Mouse (Mus musculus): ENCODE measurements at regions not wholly inside any gene's neighbourhood (a gene's known extent, or its start where the extent isn't known, plus 50 kb on each side); places are given as distances from the start of the nearest gene placed in this dataset.

- no peak for DNase-seq (ENCODE audit: low read depth, low spot score)
- H3K4me3 ChIP-seq (ENCODE audit: insufficient read depth in 1 of 2, low read depth in 1 of 2, low read length in 2 of 2, poor library complexity in 1 of 2, severe bottlenecking in 1 of 2), result no peak overlapping the region
- in situ Hi-C loops (cut with MboI; ENCODE audit: low sequenced_read_pairs in 2 of 2, unreplicated experiment in 2 of 2), result no loop called here
These were observed 169.0 kb upstream of the L3mbtl3 start for GRCm38 (mm10) chr10:26544796-26545195.

GRCm38 (mm10) chr10:26556246-26556645 is 180.5 kb upstream of the L3mbtl3 start:
- H3K27ac ChIP-seq (ENCODE audit: insufficient read depth, low read depth, low read length, poor library complexity, severe bottlenecking), result no peak overlapping the region
- DNase-seq (ENCODE audit: low read depth, low spot score), result no peak
- no peak overlapping the region for H3K9ac ChIP-seq (ENCODE audit: insufficient read depth, low read depth, low read length, poor library complexity, severe bottlenecking)
- no peaks in the 10 kb centered on the region for H3K36me3 ChIP-seq (ENCODE audit: control insufficient read depth, insufficient read depth, low read length, poor library complexity, severe bottlenecking)
- TF ChIP-seq MAFK (IDR thresholded peaks at IDR 0.05; ENCODE audit: insufficient read depth, low read depth, low read length) (no peak), CHD2 (IDR thresholded peaks at IDR 0.05; ENCODE audit: low read depth, low read length) (no peak), HCFC1 (IDR thresholded peaks at IDR 0.05; ENCODE audit: borderline replicate concordance, insufficient read depth, low read length) (no peak), ZC3H11A (IDR thresholded peaks at IDR 0.05; ENCODE audit: borderline replicate concordance, low read depth, low read length) (no peak), ZNF384 (IDR thresholded peaks at IDR 0.05; ENCODE audit: low read depth, low read length) (no peak)
- no peaks in the 10 kb centered on the region for H3K9me3 ChIP-seq (ENCODE audit: control insufficient read depth, insufficient read depth, low read depth, low read length)
- no peaks in the 10 kb centered on the region for H3K4me1 ChIP-seq (ENCODE audit: control insufficient read depth in 2 of 2, insufficient read depth in 2 of 2, low read length in 2 of 2, poor library complexity in 1 of 2)
- no peak overlapping the region for H3K4me3 ChIP-seq (ENCODE audit: insufficient read depth in 1 of 2, low read depth in 1 of 2, low read length in 2 of 2, poor library complexity in 1 of 2, severe bottlenecking in 1 of 2)
- in situ Hi-C loops (cut with MboI; ENCODE audit: low sequenced_read_pairs in 2 of 2, unreplicated experiment in 2 of 2), result no loop called here

More at GRCm38 (mm10) chr10:26544796-26545195, 169.0 kb upstream of the L3mbtl3 start:
- Histone ChIP-seq H3K9me3 (ENCODE audit: control insufficient read depth, insufficient read depth, low read depth, low read length) (no peaks in the 10 kb centered on the region), H3K36me3 (ENCODE audit: control insufficient read depth, insufficient read depth, low read length, poor library complexity, severe bottlenecking) (no peaks in the 10 kb centered on the region), H3K4me1 (ENCODE audit: control insufficient read depth in 2 of 2, insufficient read depth in 2 of 2, low read length in 2 of 2, poor library complexity in 1 of 2) (no peaks in the 10 kb centered on the region), H3K27ac (ENCODE audit: insufficient read depth, low read depth, low read length, poor library complexity, severe bottlenecking) (no peak overlapping the region), H3K9ac (ENCODE audit: insufficient read depth, low read depth, low read length, poor library complexity, severe bottlenecking) (no peak overlapping the region)
- TF ChIP-seq ZC3H11A (IDR thresholded peaks at IDR 0.05; ENCODE audit: borderline replicate concordance, low read depth, low read length) (no peak), MAFK (IDR thresholded peaks at IDR 0.05; ENCODE audit: insufficient read depth, low read depth, low read length) (no peak)

- in situ Hi-C loops (cut with MboI; ENCODE audit: low sequenced_read_pairs in 2 of 2, unreplicated experiment in 2 of 2), result no loop called here
- no peak for TF ChIP-seq MAFK (IDR thresholded peaks at IDR 0.05; ENCODE audit: insufficient read depth, low read depth, low read length)
- TF ChIP-seq CHD2 (IDR thresholded peaks at IDR 0.05; ENCODE audit: low read depth, low read length), result no peak
- TF ChIP-seq ZC3H11A (IDR thresholded peaks at IDR 0.05; ENCODE audit: borderline replicate concordance, low read depth, low read length), result no peak
- H3K9ac ChIP-seq (ENCODE audit: insufficient read depth, low read depth, low read length, poor library complexity, severe bottlenecking), result no peak overlapping the region
- no peak overlapping the region for H3K4me3 ChIP-seq (ENCODE audit: insufficient read depth in 1 of 2, low read depth in 1 of 2, low read length in 2 of 2, poor library complexity in 1 of 2, severe bottlenecking in 1 of 2)
- no peaks in the 10 kb centered on the region for H3K9me3 ChIP-seq (ENCODE audit: control insufficient read depth, insufficient read depth, low read depth, low read length)
- no peaks in the 10 kb centered on the region for H3K4me1 ChIP-seq (ENCODE audit: control insufficient read depth in 2 of 2, insufficient read depth in 2 of 2, low read length in 2 of 2, poor library complexity in 1 of 2)
- H3K27ac ChIP-seq (ENCODE audit: insufficient read depth, low read depth, low read length, poor library complexity, severe bottlenecking), result no peak overlapping the region
- no peaks in the 10 kb centered on the region for H3K36me3 ChIP-seq (ENCODE audit: control insufficient read depth, insufficient read depth, low read length, poor library complexity, severe bottlenecking)
- no peak for DNase-seq (ENCODE audit: low read depth, low spot score)
These were observed 182.3 kb upstream of the L3mbtl3 start for GRCm38 (mm10) chr10:26558118-26558517.

- in situ Hi-C loops (cut with MboI; ENCODE audit: low sequenced_read_pairs in 2 of 2, unreplicated experiment in 2 of 2), result no loop called here
- no peak for TF ChIP-seq HCFC1 (IDR thresholded peaks at IDR 0.05; ENCODE audit: borderline replicate concordance, insufficient read depth, low read length)
- no peak for TF ChIP-seq CHD2 (IDR thresholded peaks at IDR 0.05; ENCODE audit: low read depth, low read length)
- no peak for TF ChIP-seq ZC3H11A (IDR thresholded peaks at IDR 0.05; ENCODE audit: borderline replicate concordance, low read depth, low read length)
- no peak for TF ChIP-seq ZNF384 (IDR thresholded peaks at IDR 0.05; ENCODE audit: low read depth, low read length)
- no peak for DNase-seq (ENCODE audit: low read depth, low spot score)
- Histone ChIP-seq H3K36me3 (ENCODE audit: control insufficient read depth, insufficient read depth, low read length, poor library complexity, severe bottlenecking) (no peaks in the 10 kb centered on the region), H3K4me3 (ENCODE audit: insufficient read depth in 1 of 2, low read depth in 1 of 2, low read length in 2 of 2, poor library complexity in 1 of 2, severe bottlenecking in 1 of 2) (no peak overlapping the region), H3K9ac (ENCODE audit: insufficient read depth, low read depth, low read length, poor library complexity, severe bottlenecking) (no peak overlapping the region), H3K9me3 (ENCODE audit: control insufficient read depth, insufficient read depth, low read depth, low read length) (no peaks in the 10 kb centered on the region), H3K4me1 (ENCODE audit: control insufficient read depth in 2 of 2, insufficient read depth in 2 of 2, low read length in 2 of 2, poor library complexity in 1 of 2) (no peaks in the 10 kb centered on the region), H3K27ac (ENCODE audit: insufficient read depth, low read depth, low read length, poor library complexity, severe bottlenecking) (no peak overlapping the region)
These were observed 183.6 kb upstream of the L3mbtl3 start for GRCm38 (mm10) chr10:26559323-26559722.

- Histone ChIP-seq H3K36me3 (ENCODE audit: control insufficient read depth, insufficient read depth, low read length, poor library complexity, severe bottlenecking) (no peaks in the 10 kb centered on the region), H3K9me3 (ENCODE audit: control insufficient read depth, insufficient read depth, low read depth, low read length) (no peaks in the 10 kb centered on the region), H3K9ac (ENCODE audit: insufficient read depth, low read depth, low read length, poor library complexity, severe bottlenecking) (no peak overlapping the region), H3K4me3 (ENCODE audit: insufficient read depth in 1 of 2, low read depth in 1 of 2, low read length in 2 of 2, poor library complexity in 1 of 2, severe bottlenecking in 1 of 2) (no peak overlapping the region), H3K27ac (ENCODE audit: insufficient read depth, low read depth, low read length, poor library complexity, severe bottlenecking) (no peak overlapping the region), H3K4me1 (ENCODE audit: control insufficient read depth in 2 of 2, insufficient read depth in 2 of 2, low read length in 2 of 2, poor library complexity in 1 of 2) (no peaks in the 10 kb centered on the region)
- TF ChIP-seq HCFC1 (IDR thresholded peaks at IDR 0.05; ENCODE audit: borderline replicate concordance, insufficient read depth, low read length), result no peak
- TF ChIP-seq MAFK (IDR thresholded peaks at IDR 0.05; ENCODE audit: insufficient read depth, low read depth, low read length), result no peak
- no peak for TF ChIP-seq ZC3H11A (IDR thresholded peaks at IDR 0.05; ENCODE audit: borderline replicate concordance, low read depth, low read length)
- TF ChIP-seq CHD2 (IDR thresholded peaks at IDR 0.05; ENCODE audit: low read depth, low read length), result no peak
- no peak for TF ChIP-seq ZNF384 (IDR thresholded peaks at IDR 0.05; ENCODE audit: low read depth, low read length)
- DNase-seq (ENCODE audit: low read depth, low spot score), result no peak
- in situ Hi-C loops (cut with MboI; ENCODE audit: low sequenced_read_pairs in 2 of 2, unreplicated experiment in 2 of 2), result no loop called here
These were observed 184.7 kb upstream of the L3mbtl3 start for GRCm38 (mm10) chr10:26560456-26560855.

Measured in ES-E14 (cell line).